Mouse (Mus musculus): ENCODE measurements around the gene Invs. TPM values are rescaled to one million over a fixed set of nuclear protein-coding genes. Genes with fewer than 3 reads are reported as not detected.

The Invs gene
- polyA plus RNA-seq, 1 experiment = not detected

DNA sequence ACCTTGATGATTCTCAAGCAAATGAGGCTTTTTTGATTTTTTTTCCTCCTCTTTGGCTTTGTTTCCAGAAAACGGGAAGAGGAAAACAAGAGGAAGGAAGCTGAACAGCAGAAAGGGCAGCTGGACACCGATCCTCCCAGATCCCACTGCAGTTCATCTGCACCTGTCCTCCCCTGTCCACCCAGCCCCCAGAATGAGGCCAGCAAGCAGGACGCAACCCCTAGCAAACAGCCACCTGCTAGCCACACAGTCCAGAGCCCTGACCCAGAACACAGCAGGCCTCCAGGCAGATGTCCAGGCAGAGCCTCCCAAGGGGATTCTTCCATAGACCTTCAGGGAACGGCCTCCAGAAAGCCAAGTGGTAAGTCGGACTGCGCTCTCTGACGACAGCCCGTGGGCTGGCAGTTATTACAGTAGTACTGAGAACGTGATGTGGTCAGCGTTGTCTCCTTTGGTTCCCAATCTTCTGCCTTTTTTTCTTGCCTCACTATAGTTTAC lies 136.3 kb downstream of the Invs start:
- 82% methylated on average over 10 of the region's 10 CpGs for WGBS
- Histone ChIP-seq H3K4me3 (ENCODE audit: insufficient read depth, low read depth, low read length) (no peak overlapping the region), H3K27ac (ENCODE audit: insufficient read depth, low read depth, low read length) (no peak overlapping the region), H3K4me1 (ENCODE audit: control insufficient read depth, insufficient read depth, low read length) (no peaks in the 10 kb centered on the region)
- no peak for TF ChIP-seq CTCF (IDR thresholded peaks at IDR 0.05; ENCODE audit: insufficient read depth, low read depth, low read length)
- TF ChIP-seq POLR2A (IDR thresholded peaks at IDR 0.05; ENCODE audit: insufficient read depth, low read depth, low read length) = no peak

DNA sequence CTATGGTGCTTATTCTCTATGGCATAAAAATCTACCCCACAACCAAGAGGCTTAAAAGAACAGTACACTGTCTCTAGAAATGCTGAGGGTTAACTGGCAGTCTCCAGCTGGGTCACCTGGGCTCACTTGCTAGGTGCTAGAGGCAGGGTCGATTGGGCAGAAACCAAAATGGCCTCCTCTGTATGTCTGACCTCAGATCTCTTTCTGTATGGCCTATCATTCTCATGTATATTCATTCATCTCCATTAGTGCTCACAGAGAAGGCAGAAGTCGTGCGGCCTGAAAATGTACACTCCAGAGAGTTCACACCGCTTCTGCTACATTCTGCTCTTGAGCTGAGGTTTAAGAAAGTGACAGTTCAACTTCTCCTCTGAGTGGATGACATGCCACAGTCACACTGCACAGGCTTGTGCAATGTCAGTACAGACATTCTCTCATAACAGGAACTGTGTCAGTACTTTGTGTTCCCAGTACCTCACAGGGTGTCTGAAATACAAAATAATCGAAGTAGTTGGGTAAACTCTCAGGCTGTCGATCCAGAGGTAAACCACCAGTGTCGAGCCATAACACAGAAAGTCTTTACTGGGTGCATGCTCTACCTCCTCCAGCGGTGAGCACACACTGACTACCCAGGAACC lies 139.4 kb downstream of the Invs start:
- Histone ChIP-seq H3K27ac (ENCODE audit: insufficient read depth, low read depth, low read length) (no peak overlapping the region), H3K4me1 (ENCODE audit: control insufficient read depth, insufficient read depth, low read length) (no peaks in the 10 kb centered on the region), H3K4me3 (ENCODE audit: insufficient read depth, low read depth, low read length) (no peak overlapping the region)
- no peak for TF ChIP-seq POLR2A (IDR thresholded peaks at IDR 0.05; ENCODE audit: insufficient read depth, low read depth, low read length)
- no peak for TF ChIP-seq CTCF (IDR thresholded peaks at IDR 0.05; ENCODE audit: insufficient read depth, low read depth, low read length)
- WGBS = 91% methylated on average over 8 of the region's 8 CpGs

DNA sequence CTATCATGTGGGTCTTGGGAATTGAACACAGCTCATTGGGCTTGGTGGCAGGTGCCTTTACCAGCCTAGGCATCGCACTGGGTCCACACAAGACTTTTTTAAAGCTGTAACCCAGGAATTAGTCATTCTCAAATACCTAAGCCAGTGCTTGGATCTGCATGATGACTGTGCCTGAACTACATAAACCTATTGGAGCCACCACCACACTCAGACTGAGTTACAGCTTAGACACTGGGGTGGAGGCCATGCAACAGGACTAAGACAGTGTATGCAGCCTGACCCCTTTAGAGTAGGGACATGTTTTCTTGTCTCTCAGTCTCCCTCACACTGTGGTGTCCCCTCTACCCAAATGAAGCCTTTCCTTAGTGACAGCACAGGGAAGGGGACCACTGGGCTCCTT lies 143.1 kb downstream of the Invs start:
- TF ChIP-seq CTCF (IDR thresholded peaks at IDR 0.05; ENCODE audit: insufficient read depth, low read depth, low read length) = no peak
- TF ChIP-seq POLR2A (IDR thresholded peaks at IDR 0.05; ENCODE audit: insufficient read depth, low read depth, low read length) = no peak
- no peak overlapping the region for H3K27ac ChIP-seq (ENCODE audit: insufficient read depth, low read depth, low read length)
- no peak overlapping the region for H3K4me3 ChIP-seq (ENCODE audit: insufficient read depth, low read depth, low read length)
- H3K4me1 ChIP-seq (ENCODE audit: control insufficient read depth, insufficient read depth, low read length) = peaks cover 5% of the 10 kb centered on the region
- WGBS = 93% methylated on average over 1 of the region's 1 CpGs

- WGBS = 43% methylated on average over 2 of the region's 2 CpGs
- H3K4me3 ChIP-seq (ENCODE audit: insufficient read depth, low read depth, low read length) = no peak overlapping the region
- H3K4me1 ChIP-seq (ENCODE audit: control insufficient read depth, insufficient read depth, low read length) = peaks cover 5% of the 10 kb centered on the region
- no peak overlapping the region for H3K27ac ChIP-seq (ENCODE audit: insufficient read depth, low read depth, low read length)
- TF ChIP-seq POLR2A (IDR thresholded peaks at IDR 0.05; ENCODE audit: insufficient read depth, low read depth, low read length) (no peak), CTCF (IDR thresholded peaks at IDR 0.05; ENCODE audit: insufficient read depth, low read depth, low read length) (no peak)
Measured at GRCm38 (mm10) chr4:48423738-48424137, 144.2 kb downstream of the Invs start.

DNA sequence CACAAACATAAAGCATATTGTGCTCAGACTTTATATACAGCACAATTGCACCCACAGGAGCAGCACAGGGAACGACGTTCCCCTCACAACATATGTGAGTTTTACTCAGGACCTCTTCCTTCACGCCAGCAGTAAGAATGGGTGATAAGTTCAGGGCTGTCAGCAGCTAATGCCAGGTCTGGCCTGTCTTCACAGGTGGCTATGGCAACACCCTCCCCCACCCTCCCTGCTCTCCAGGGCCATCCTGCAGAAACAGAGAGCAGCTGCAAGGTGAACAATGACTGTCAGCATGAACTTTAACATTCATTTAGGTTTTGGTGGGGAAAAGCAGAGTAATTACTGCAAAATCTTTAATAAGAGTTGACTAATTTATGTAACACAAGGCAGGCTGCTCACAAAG lies 147.9 kb downstream of the Invs start:
- Histone ChIP-seq H3K4me1 (ENCODE audit: control insufficient read depth, insufficient read depth, low read length) (peaks cover 5% of the 10 kb centered on the region), H3K4me3 (ENCODE audit: insufficient read depth, low read depth, low read length) (no peak overlapping the region), H3K27ac (ENCODE audit: insufficient read depth, low read depth, low read length) (no peak overlapping the region)
- TF ChIP-seq CTCF (IDR thresholded peaks at IDR 0.05; ENCODE audit: insufficient read depth, low read depth, low read length) (no peak), POLR2A (IDR thresholded peaks at IDR 0.05; ENCODE audit: insufficient read depth, low read depth, low read length) (no peak)
- WGBS = 59% methylated on average over 3 of the region's 3 CpGs

DNA sequence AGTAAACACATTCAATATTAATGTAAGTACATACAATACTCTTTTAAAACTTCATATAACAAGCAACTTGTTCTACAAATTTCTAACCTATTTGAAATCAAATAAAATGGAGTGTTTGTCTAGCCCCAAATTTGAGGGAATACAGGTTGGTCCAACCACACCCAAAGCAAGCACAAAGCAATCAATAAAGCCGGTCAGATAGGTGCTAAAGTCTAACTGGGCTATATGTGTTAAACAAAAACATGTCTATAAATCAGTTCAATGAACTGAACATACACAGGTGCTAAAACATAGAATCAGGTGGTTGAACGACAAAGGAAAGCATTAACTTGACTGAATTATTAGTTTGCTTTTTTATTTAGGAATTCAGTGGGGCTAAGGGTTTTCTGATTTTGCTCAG lies 148.5 kb downstream of the Invs start:
- H3K4me1 ChIP-seq (ENCODE audit: control insufficient read depth, insufficient read depth, low read length) = peaks cover 7% of the 10 kb centered on the region
- H3K4me3 ChIP-seq (ENCODE audit: insufficient read depth, low read depth, low read length) = no peak overlapping the region
- TF ChIP-seq POLR2A (IDR thresholded peaks at IDR 0.05; ENCODE audit: insufficient read depth, low read depth, low read length) (no peak), CTCF (IDR thresholded peaks at IDR 0.05; ENCODE audit: insufficient read depth, low read depth, low read length) (no peak)
- H3K27ac ChIP-seq (ENCODE audit: insufficient read depth, low read depth, low read length) = no peak overlapping the region
- 93% methylated on average over 2 of the region's 2 CpGs for WGBS

- 96% methylated on average over 2 of the region's 2 CpGs for WGBS
- Histone ChIP-seq H3K27ac (ENCODE audit: insufficient read depth, low read depth, low read length) (no peak overlapping the region), H3K4me3 (ENCODE audit: insufficient read depth, low read depth, low read length) (no peak overlapping the region), H3K4me1 (ENCODE audit: control insufficient read depth, insufficient read depth, low read length) (no peaks in the 10 kb centered on the region)
- TF ChIP-seq POLR2A (IDR thresholded peaks at IDR 0.05; ENCODE audit: insufficient read depth, low read depth, low read length) = no peak
- TF ChIP-seq CTCF (IDR thresholded peaks at IDR 0.05; ENCODE audit: insufficient read depth, low read depth, low read length) = no peak
Measured at GRCm38 (mm10) chr4:48454106-48454773, 174.7 kb downstream of the Invs start.

GRCm38 (mm10) chr4:48458436-48458835 lies 178.9 kb downstream of the Invs start:
- Histone ChIP-seq H3K27ac (ENCODE audit: insufficient read depth, low read depth, low read length) (no peak overlapping the region), H3K4me3 (ENCODE audit: insufficient read depth, low read depth, low read length) (no peak overlapping the region), H3K4me1 (ENCODE audit: control insufficient read depth, insufficient read depth, low read length) (no peaks in the 10 kb centered on the region)
- TF ChIP-seq POLR2A (IDR thresholded peaks at IDR 0.05; ENCODE audit: insufficient read depth, low read depth, low read length) = no peak
- no peak for TF ChIP-seq CTCF (IDR thresholded peaks at IDR 0.05; ENCODE audit: insufficient read depth, low read depth, low read length)
- 95% methylated on average over 6 of the region's 6 CpGs for WGBS

DNA sequence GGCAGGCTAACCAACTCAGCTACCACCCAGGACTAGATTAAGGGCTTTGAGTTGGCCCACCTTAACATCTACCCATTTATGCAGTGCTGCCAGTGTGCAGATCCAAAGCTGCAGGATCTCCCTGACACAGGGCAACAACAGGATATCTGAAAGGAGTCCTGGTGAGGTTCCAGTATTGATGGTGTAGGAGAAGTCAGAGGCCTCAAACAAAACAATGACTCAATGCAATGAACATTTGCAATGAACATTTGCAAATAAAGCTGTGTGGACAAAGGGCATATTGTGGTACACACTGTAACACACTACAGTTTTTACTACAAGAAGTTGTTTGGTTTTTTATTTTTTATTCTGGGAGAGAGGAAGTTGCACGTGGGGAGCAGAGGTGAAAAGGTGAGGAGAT lies 181.5 kb downstream of the Invs start:
- 69% methylated on average over 1 of the region's 1 CpGs for WGBS
- no peaks in the 10 kb centered on the region for H3K4me1 ChIP-seq (ENCODE audit: control insufficient read depth, insufficient read depth, low read length)

More for the DNA sequence above, 181.5 kb downstream of the Invs start:
- no peak overlapping the region for H3K27ac ChIP-seq (ENCODE audit: insufficient read depth, low read depth, low read length)
- no peak overlapping the region for H3K4me3 ChIP-seq (ENCODE audit: insufficient read depth, low read depth, low read length)
- no peak for TF ChIP-seq POLR2A (IDR thresholded peaks at IDR 0.05; ENCODE audit: insufficient read depth, low read depth, low read length)
- no peak for TF ChIP-seq CTCF (IDR thresholded peaks at IDR 0.05; ENCODE audit: insufficient read depth, low read depth, low read length)
